Mouse (Mus musculus) embryonic facial prominence, embryonic 13.5 days (tissue): ENCODE data around the gene Src. TPM values are rescaled to one million over a fixed set of nuclear protein-coding genes. Genes with fewer than 3 reads are reported as not detected.

ENCODE experiments used
- ATAC-seq: fragments of 200-750 bp; cut with Nextera tagmentation; 2 replicates; pipeline ENCODE4 v1.8.0; 2017; ENCODE audit warnings: low read depth; ENCODE audit not compliant: insufficient number of reproducible peaks, insufficient read depth, low FRiP score, low TSS enrichment
- H3K27ac ChIP-seq: fragments of 300-500 bp; sonication (generic); 2 replicates; pipeline ENCODE4 v1.5.1; 2015; ENCODE audit warnings: moderate library complexity, mild to moderate bottlenecking, inconsistent platforms
- H3K27me3 ChIP-seq: fragments of 300-500 bp; sonication (generic); 2 replicates; pipeline ENCODE4 v1.6.1; 2015; ENCODE audit warnings: mild to moderate bottlenecking, inconsistent platforms
- H3K36me3 ChIP-seq: fragments of 300-500 bp; sonication (generic); 2 replicates; pipeline ENCODE4 v1.6.1; 2015; ENCODE audit warnings: mild to moderate bottlenecking, inconsistent platforms
- H3K4me1 ChIP-seq: fragments of 300-500 bp; sonication (generic); 2 replicates; pipeline ENCODE4 v1.6.1; 2015; ENCODE audit warnings: inconsistent platforms
- H3K4me2 ChIP-seq: fragments of 300-500 bp; sonication (generic); 2 replicates; pipeline ENCODE4 v1.6.1; 2015; ENCODE audit warnings: moderate library complexity, mild to moderate bottlenecking, inconsistent platforms
- H3K4me3 ChIP-seq: fragments of 300-500 bp; sonication (generic); 2 replicates; pipeline ENCODE4 v1.5.1; 2015; ENCODE audit warnings: mild to moderate bottlenecking, inconsistent platforms
- H3K9ac ChIP-seq: fragments of 300-500 bp; sonication (generic); 2 replicates; pipeline ENCODE4 v1.6.1; 2015; ENCODE audit warnings: mild to moderate bottlenecking, inconsistent platforms
- H3K9me3 ChIP-seq: fragments of 300-500 bp; sonication (generic); 2 replicates; pipeline ENCODE4 v1.6.1; 2016; ENCODE audit warnings: inconsistent platforms
- WGBS: fragments of 180-500 bp; shearing (Covaris S2); methylation state at CpG from one replicate; pipeline ENCODE4 v1.1.7; 2015; ENCODE audit warnings: mixed read lengths; 5-methylcytosine and 5-hydroxymethylcytosine counted together
- polyA plus RNA-seq: library from polyadenylated mRNA; unstranded; fragments of >200 nt; fragmentation: Nextera tagmentation; extraction: Ambion mirVana; gene quantifications from 2 replicates; pipeline ENCODE4 v1.2.1, GENCODE M21; 2015

The Src gene
- polyA plus RNA-seq, 1 experiment from 2014 or later: 22.1 TPM

DNA sequence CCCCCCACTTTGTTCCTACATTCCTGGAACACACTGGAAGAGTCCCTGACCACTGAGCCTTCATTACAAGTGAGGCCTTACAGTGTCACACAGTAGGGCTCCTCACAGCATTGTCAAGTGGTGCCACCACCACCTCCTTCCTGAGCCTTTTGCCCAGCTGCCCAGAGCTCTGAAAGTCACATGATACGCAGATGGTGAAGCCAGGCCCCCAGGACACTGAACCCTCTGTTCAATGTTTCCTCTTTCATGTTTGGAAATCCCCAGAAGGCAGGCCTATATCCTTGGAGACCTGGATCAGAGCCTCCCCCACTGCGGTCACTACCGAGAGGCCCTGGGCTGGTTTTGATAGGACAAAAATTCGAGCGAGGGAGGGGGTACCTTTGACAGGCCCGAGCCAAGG is 1.0 kb upstream of the Src start:
- Histone ChIP-seq H3K4me3 (no peak overlapping the region), H3K9me3 (no peaks in the 10 kb centered on the region), H3K4me2 (no peak overlapping the region), H3K27me3 (no peaks in the 10 kb centered on the region), H3K4me1 (peaks cover 17% of the 10 kb centered on the region), H3K36me3 (no peaks in the 10 kb centered on the region), H3K27ac (no peak overlapping the region), H3K9ac (no peak overlapping the region)
- no peak for ATAC-seq
- WGBS: 44% methylated on average over 6 of the region's 6 CpGs

DNA sequence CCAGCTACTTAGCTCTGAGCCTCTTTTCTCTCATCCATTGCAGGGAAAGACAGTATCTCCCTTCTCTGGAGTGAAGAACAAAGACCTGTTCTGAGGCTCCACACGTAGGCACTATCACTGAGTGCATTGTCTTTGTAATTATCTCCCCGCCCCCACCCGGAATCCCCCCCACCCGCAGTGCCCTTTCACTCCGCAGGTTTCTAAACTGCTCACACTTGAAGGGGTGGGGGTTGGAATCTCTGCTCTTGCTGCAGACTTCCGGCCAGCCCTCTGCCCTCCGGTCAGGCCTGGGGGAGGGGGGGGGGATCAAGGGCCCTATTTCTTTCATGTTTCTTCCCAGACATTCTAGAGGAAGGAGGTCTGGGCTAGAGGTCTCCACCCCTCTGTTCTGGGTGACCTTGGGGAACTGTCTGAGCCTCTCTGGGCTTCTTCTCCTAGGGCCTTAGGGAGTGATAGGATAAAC is 396 bp downstream of the Src start:
- Histone ChIP-seq H3K36me3 (no peaks in the 10 kb centered on the region), H3K27me3 (no peaks in the 10 kb centered on the region), H3K4me2 (no peak overlapping the region), H3K9ac (no peak overlapping the region), H3K9me3 (no peaks in the 10 kb centered on the region), H3K4me1 (peaks cover 32% of the 10 kb centered on the region), H3K27ac (no peak overlapping the region), H3K4me3 (no peak overlapping the region)
- 3% methylated on average over 7 of the region's 7 CpGs for WGBS
- no peak for ATAC-seq

DNA sequence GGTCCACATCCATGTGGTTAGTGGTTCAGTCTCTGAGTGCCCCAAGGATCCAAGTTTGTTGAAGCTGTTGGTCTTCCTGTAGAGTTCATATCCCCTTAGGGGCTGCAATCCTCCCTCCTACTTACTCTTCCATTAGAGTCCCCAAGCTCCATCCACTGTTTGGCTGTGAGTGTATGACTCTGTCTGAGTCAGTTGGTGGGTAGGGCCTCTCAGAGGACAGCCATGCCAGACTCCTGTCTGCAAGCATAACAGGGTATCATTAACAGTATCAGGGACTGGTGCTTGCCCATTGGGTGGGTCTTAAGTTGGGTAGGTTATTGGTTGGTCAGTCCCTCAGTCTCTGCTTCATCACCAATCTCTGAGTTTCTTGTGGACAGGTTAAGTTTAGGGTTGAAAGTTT is 1.3 kb downstream of the Src start:
- no peak for ATAC-seq
- H3K27me3 ChIP-seq: no peaks in the 10 kb centered on the region
- H3K4me1 ChIP-seq: peaks cover 33% of the 10 kb centered on the region
- no peaks in the 10 kb centered on the region for H3K9me3 ChIP-seq
- H3K4me3 ChIP-seq: no peak overlapping the region
- no peak overlapping the region for H3K27ac ChIP-seq
- no peak overlapping the region for H3K9ac ChIP-seq
- no peaks in the 10 kb centered on the region for H3K36me3 ChIP-seq
- H3K4me2 ChIP-seq: no peak overlapping the region

DNA sequence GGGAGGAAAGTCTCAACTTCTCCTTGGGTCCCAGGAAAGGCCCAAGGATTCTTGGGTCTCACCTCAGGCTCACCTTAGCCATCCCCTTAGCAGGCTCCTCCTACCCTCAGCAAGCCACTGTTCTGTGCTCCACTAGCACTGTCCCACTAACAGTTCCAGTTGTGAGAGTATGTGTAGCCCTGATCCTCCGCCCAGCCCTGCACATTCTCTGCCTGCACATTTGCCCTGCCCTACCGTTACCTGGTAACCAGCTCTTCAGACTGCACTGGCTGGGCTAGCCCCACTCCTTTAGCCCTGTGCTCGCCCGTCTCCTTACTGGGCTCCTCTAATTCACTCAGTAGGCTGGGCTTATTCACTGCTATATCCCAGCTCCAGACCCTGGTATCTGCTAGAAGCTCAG is 2.2 kb downstream of the Src start:
- no peaks in the 10 kb centered on the region for H3K27me3 ChIP-seq
- H3K4me3 ChIP-seq: no peak overlapping the region
- H3K4me1 ChIP-seq: peaks cover 41% of the 10 kb centered on the region
- H3K9me3 ChIP-seq: no peaks in the 10 kb centered on the region
- no peaks in the 10 kb centered on the region for H3K36me3 ChIP-seq
- no peak for ATAC-seq
- H3K27ac ChIP-seq: no peak overlapping the region
- 86% methylated on average over 4 of the region's 4 CpGs for WGBS
- H3K4me2 ChIP-seq: no peak overlapping the region
- H3K9ac ChIP-seq: no peak overlapping the region

DNA sequence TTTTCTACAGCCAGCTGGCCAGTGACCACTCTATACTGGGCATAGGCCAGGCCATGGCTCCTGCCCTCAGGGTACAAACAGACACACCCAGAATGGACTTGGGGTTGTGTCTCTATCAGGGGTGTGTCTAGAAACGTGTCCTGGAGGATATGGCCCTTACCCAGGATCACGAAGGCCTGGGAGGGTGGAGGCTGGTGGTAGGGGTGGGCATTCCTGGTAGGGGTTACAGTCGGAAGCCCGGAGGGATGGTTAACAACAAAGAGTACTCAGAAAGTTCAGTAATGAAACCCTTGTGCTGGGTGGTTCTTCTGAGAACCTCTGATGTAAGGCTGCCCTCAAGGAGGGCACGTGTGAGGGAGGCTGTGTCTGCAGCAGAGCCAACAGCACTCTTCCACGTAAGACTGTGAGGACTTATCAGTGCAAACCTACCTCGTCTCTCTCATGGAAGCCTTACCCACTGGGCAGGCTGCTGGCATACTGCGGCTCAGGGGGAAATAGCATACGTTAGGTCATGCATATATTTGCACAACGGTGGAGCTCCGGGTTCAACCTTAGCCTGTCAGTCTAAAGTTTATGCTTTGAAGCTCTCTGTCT is 3.9 kb downstream of the Src start:
- Histone ChIP-seq H3K36me3 (no peaks in the 10 kb centered on the region), H3K9ac (no peak overlapping the region), H3K9me3 (no peaks in the 10 kb centered on the region), H3K4me1 (peaks cover 58% of the 10 kb centered on the region), H3K27me3 (no peaks in the 10 kb centered on the region), H3K4me3 (no peak overlapping the region), H3K4me2 (no peak overlapping the region), H3K27ac (peak overlapping the region; percentile 39; the same call in 1 of the 2 replicates)
- ATAC-seq: no peak
- 47% methylated on average over 11 of the region's 11 CpGs for WGBS

DNA sequence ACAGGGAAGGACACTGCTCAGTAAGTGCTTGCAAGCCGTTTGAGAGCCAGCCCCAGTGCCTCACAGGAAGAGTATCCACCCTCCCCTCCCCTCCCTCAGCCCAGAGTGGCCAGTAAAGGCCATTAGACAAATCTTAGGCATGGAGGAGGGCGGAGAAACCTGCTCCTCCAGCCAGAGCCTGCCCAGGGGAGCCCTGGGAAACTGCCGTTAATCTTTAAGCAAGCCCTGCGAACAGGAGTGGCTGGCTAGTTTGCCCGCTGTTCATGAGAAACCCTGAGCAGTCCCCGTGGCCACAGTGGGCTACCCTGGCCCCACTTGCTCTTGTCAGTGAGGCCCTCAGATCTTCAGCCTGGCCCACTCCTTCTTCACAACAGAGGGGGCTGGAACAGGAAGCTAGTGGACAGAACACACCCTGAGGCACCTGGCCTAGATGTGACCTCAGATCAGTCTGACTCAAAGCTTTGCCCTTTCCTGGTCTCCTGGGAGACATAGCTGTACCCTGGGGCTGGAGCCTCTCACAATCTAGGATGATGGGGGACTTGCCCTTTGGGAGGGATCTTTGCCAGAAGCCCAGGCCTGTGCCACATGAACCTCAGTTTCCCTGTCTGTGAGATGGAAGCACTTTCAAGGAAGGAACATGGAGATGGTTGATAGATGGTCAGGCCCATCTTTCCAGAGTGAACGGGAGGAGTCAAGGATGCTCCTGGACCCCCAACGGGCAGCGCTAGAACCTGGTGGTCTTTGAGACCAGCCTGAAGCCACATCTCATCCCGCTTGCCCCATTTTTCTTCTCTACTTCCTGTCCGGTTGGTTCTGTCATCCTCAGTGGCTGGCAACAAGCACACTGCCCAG is 4.8 kb downstream of the Src start:
- ATAC-seq: no peak
- 43% methylated on average over 11 of the region's 11 CpGs for WGBS
- Histone ChIP-seq H3K9ac (peak overlapping the region; percentile 99), H3K9me3 (no peaks in the 10 kb centered on the region), H3K4me1 (peaks cover 66% of the 10 kb centered on the region), H3K27me3 (no peaks in the 10 kb centered on the region), H3K4me2 (peak overlapping the region; percentile 82), H3K36me3 (peaks cover 9% of the 10 kb centered on the region), H3K4me3 (peak overlapping the region; percentile 89), H3K27ac (peak overlapping the region; percentile 96)

DNA sequence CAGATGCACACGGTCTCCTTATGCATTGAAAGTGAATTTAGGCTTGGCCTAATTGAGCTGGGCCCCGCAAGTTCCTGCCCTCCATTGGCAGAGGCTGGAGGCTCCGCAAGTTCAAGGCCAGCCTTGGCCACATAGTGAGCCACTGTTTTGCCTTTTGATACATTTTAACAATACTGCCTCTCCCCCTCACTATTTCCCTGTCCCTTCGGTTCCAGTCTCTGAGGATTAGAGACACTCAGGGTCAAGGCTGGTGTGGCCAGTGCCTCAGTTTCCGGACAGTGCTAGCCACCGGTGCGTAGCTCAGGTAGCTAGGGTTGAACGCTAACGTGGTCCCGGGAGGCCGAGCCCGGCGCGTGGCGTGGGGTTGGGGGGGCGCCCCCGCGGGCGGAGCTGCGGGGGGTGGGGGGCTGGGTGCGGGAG is 5.5 kb downstream of the Src start:
- Histone ChIP-seq H3K9ac (peak overlapping the region; percentile 99), H3K9me3 (no peaks in the 10 kb centered on the region), H3K4me2 (peak overlapping the region; percentile 82), H3K4me1 (peaks cover 66% of the 10 kb centered on the region), H3K27ac (peak overlapping the region; percentile 96), H3K4me3 (peak overlapping the region; percentile 89), H3K36me3 (peaks cover 13% of the 10 kb centered on the region), H3K27me3 (no peaks in the 10 kb centered on the region)
- no peak for ATAC-seq
- whole genome bisulfite sequencing: 14% methylated on average over 12 of the region's 21 CpGs

DNA sequence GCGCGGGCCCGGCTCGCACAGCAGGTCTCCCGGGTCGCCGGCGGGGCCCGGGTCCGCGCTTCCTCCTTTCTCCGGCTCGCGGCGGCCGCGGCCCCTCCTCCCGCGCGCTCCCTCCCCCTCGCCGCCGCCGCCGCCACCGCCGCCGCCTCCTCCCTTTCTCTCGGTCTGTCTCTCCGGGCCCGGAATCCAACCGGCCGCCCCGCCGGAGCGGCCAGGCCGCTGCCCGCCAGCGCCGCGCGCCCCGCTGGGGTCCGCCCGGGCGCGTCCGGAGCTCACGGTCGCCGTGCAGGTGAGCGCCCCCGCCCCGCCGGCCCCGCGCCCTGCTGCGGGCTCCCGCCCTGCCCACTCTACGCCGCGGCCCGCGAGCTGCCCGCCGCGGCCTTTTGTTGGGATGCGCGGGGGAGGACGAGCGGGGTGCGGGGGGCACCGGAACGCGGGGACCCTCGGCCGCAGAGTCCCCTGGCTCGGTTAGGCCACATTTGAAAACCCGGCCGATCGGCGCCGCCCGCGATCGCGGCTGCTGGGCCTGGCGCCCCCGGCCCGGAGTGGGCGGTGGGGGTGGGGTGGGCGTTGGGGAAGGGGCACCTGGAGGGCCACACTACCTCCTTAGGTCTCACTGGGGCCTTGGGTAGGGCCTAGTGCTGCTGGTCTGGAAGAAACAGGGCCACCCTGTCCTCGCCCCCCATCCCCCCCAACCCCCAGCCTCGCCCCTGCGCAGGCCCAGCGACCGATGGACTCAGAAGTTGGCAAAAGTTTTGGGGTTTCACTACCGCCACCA is 6.1 kb downstream of the Src start:
- H3K4me3 ChIP-seq: peak overlapping the region; percentile 89
- H3K4me2 ChIP-seq: peak overlapping the region; percentile 82
- ATAC-seq: 0 out of 2 replicates have a peak, but pooled peaks have one; percentile 4
- peaks cover 19% of the 10 kb centered on the region for H3K36me3 ChIP-seq
- peaks cover 69% of the 10 kb centered on the region for H3K4me1 ChIP-seq
- WGBS: under 1% methylated on average over 34 of the region's 98 CpGs
- H3K27me3 ChIP-seq: no peaks in the 10 kb centered on the region
- peak overlapping the region; percentile 99 for H3K9ac ChIP-seq
- H3K27ac ChIP-seq: peak overlapping the region; percentile 96
- no peaks in the 10 kb centered on the region for H3K9me3 ChIP-seq

DNA sequence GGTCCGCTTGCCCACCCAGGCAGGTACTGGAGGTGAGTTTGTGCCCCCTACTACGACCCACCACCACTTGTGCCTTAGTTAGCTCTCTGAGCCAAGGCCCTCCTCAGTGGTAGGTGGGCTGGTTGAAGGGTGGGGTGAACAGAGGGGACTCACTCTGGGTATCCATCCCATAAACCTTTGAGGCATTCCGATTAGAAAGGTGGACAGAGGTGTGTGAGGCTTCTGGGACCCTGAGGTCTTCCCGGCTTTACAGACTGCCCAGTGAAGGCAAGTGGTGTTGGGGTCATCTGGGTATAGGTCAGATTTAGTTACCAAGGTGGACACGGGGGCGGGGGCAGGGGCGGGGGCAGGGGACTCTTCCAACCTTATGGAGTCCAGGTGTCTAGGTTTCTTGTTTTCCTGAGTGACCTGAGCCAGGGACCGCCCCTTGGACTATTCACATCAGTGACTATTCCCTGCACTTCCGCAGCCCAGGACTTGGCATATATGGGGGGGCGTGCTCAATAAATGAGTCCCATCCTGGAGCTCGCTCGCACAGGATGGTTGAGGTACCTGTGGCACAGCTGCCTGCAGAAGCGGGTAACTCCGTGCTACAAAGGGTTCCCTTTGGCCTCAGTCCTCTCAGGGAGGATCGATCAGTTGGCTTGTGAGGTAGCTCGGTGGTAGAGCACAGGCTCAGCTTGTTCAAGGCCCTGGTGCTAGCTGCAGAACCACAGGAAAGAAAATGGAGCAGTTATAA is 6.8 kb downstream of the Src start:
- H3K4me2 ChIP-seq: peak overlapping the region; percentile 82
- H3K27ac ChIP-seq: peak overlapping the region; percentile 96
- 0 out of 2 replicates have a peak, but pooled peaks have one; percentile 28 for ATAC-seq
- 52% methylated on average over 16 of the region's 16 CpGs for WGBS
- no peaks in the 10 kb centered on the region for H3K27me3 ChIP-seq
- H3K9ac ChIP-seq: peak overlapping the region; percentile 99
- peaks cover 26% of the 10 kb centered on the region for H3K36me3 ChIP-seq
- peak overlapping the region; percentile 89 for H3K4me3 ChIP-seq
- H3K9me3 ChIP-seq: no peaks in the 10 kb centered on the region
- peaks cover 73% of the 10 kb centered on the region for H3K4me1 ChIP-seq

DNA sequence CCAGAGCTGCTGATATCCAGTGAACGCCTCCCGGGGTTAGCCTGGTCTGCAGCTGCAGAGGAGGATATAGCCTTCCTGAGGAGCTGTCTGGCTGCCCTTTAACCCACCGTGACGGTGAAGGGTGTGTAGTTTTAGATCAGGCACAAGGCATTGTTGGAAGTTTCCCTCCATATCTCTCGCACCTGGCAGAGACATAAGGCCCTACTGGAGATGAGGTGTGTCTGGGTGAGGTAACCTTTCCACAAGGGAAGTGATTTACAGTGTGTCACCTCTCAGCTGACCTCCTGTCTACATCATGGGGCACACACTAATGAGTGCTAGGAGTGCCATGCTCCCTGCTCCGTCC is 7.4 kb downstream of the Src start:
- Histone ChIP-seq H3K9ac (peak overlapping the region; percentile 99; the same call in 1 of the 2 replicates), H3K9me3 (no peaks in the 10 kb centered on the region), H3K36me3 (peaks cover 31% of the 10 kb centered on the region), H3K4me3 (peak overlapping the region; percentile 89), H3K27me3 (no peaks in the 10 kb centered on the region), H3K27ac (no peak overlapping the region), H3K4me2 (peak overlapping the region; percentile 82), H3K4me1 (peaks cover 78% of the 10 kb centered on the region)
- 66% methylated on average over 6 of the region's 6 CpGs for WGBS
- no peak for ATAC-seq

DNA sequence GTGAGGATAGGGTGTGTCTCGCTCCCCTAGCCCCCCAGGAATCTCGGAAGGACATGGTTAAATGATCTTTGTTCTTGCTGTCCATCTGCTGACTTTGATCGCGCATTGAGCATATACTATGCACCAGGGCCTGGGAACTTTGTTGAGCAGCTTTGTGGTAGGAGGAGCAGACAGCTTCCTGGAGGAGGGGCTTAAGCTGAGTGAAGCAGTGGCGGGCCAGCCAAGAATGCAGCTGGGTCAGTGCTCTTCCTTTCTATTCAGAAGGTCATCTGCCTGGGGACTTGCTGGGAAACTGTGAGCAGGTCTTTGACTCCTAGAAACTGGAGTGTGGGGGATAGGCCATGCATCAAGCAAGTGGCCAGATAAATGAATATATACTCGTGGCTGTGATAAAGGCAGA is 7.9 kb downstream of the Src start:
- no peak for ATAC-seq
- Histone ChIP-seq H3K27me3 (no peaks in the 10 kb centered on the region), H3K4me1 (peaks cover 84% of the 10 kb centered on the region), H3K4me3 (no peak overlapping the region), H3K36me3 (peaks cover 33% of the 10 kb centered on the region), H3K27ac (no peak overlapping the region), H3K9ac (no peak overlapping the region), H3K9me3 (no peaks in the 10 kb centered on the region), H3K4me2 (peak overlapping the region; percentile 82)
- 73% methylated on average over 6 of the region's 6 CpGs for whole genome bisulfite sequencing
